Mouse (Mus musculus) E14TG2a.4 (cell line): ENCODE measurements around the gene Hadha.

Experiments
- CTCF ChIP-seq: conservative IDR thresholded peaks from 2 replicates; pipeline ENCODE4 v1.5.1; 2014; ENCODE audit warnings: low read length
- POU5F1 ChIP-seq: IDR thresholded peaks from 2 replicates; pipeline ENCODE4 v1.6.1; 2014; ENCODE audit warnings: low read length, borderline replicate concordance

- no peak for TF ChIP-seq CTCF
- no peak for TF ChIP-seq POU5F1
These were observed 47.8 kb downstream of the Hadha start for GRCm38 (mm10) chr5:30107186-30107585.
